Mouse (Mus musculus): ENCODE measurements at regions not wholly inside any gene's neighbourhood (a gene's known extent, or its start where the extent isn't known, plus 50 kb on each side); places are given as distances from the start of the nearest gene placed in this dataset.

DNA sequence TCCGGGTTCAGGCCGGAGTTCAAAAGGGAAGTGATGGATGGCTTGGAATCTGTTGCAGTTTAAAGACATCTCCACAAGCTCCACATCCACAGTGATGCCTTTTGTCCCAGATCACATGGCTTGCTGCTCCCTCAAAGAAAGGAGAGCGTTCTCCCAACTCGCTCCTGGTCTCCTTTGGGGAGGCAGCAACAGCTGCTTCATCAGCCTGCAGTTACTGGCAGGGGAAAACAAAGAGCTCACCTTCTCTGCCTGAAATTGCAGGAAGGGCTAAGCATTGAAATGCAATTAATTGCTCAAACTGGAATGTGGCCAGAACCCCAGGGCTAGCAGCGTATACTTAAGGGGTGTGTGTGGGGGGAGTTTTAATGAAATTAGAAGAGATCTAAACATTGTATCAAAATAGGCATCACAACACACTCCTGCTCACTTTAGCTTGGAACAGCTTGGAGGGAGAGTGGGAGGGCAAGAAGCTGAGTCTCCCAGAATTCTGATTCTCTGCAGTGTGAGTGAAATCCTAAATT lies 126.3 kb upstream of the Lrig3 start:
- no peak for ATAC-seq (ENCODE audit: insufficient number of reproducible peaks, insufficient read depth, low FRiP score, low TSS enrichment, low read depth)
- Histone ChIP-seq H3K4me3 (no peak overlapping the region), H3K36me3 (no peaks in the 10 kb centered on the region), H3K4me1 (peaks cover 29% of the 10 kb centered on the region), H3K4me2 (no peak overlapping the region), H3K9me3 (no peaks in the 10 kb centered on the region), H3K9ac (0 out of 2 replicates have a peak overlapping the region, but pooled peaks have one; percentile 6), H3K27me3 (no peaks in the 10 kb centered on the region), H3K27ac (peak overlapping the region; percentile 29; the same call in 1 of the 2 replicates)
- 22% methylated on average over 5 of the region's 5 CpGs for WGBS

DNA sequence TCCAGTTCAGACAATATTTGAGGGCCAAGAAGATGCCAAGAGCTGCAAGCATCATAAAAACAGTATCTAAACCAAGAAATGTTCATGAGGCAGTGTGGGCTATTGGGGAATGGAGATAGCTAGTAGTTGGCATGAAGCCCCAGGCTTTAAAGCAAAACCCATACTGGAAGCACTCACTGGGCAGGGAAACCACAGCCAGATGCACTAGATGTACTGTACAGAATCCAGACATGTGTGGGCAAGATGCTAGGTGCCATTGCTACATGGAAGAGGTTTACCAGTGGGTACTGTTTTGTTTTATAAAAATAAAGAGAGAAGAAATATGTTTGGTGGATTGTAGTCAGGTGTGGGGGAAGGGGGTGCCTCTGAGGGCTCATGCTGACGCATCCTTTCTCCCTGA lies 125.6 kb upstream of the Lrig3 start:
- no peaks in the 10 kb centered on the region for H3K27me3 ChIP-seq
- H3K36me3 ChIP-seq: no peaks in the 10 kb centered on the region
- H3K27ac ChIP-seq: peak overlapping the region; percentile 29; the same call in 1 of the 2 replicates
- no peak for ATAC-seq (ENCODE audit: insufficient number of reproducible peaks, insufficient read depth, low FRiP score, low TSS enrichment, low read depth)
- H3K4me2 ChIP-seq: no peak overlapping the region
- H3K9ac ChIP-seq: no peak overlapping the region
- peaks cover 36% of the 10 kb centered on the region for H3K4me1 ChIP-seq
- H3K4me3 ChIP-seq: no peak overlapping the region
- 64% methylated on average over 1 of the region's 1 CpGs for WGBS
- H3K9me3 ChIP-seq: no peaks in the 10 kb centered on the region

DNA sequence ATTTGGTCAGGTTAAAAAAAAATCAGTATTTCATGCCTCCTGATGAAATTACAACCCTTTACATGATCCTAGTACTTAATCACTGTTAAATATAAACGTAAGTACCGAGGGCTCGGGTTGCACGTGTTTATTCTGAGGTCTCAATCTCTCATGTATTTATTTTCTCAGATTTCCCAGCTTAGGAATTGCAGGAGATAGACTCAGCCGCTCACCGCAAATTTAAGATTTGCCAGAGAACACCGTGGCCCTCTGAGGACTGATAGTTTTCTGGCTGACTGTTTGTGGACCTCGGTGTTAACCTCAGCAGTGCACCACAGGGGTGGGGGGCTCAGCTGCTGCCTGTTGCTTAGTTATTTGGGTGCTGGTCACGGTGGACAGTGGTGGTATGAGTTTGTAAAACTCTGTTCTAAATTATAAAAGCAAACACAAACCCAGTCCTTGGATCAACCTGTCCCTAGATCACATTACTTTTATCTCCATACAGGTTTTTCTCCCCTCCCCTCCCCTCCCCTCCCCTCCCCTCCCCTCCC lies 121.6 kb upstream of the Lrig3 start:
- no peaks in the 10 kb centered on the region for H3K9me3 ChIP-seq
- H3K36me3 ChIP-seq: no peaks in the 10 kb centered on the region
- no peak overlapping the region for H3K9ac ChIP-seq
- 21% methylated on average over 9 of the region's 9 CpGs for WGBS
- peaks cover 26% of the 10 kb centered on the region for H3K4me1 ChIP-seq
- H3K27ac ChIP-seq: no peak overlapping the region
- no peaks in the 10 kb centered on the region for H3K27me3 ChIP-seq
- no peak overlapping the region for H3K4me3 ChIP-seq
- no peak for ATAC-seq (ENCODE audit: insufficient number of reproducible peaks, insufficient read depth, low FRiP score, low TSS enrichment, low read depth)
- no peak overlapping the region for H3K4me2 ChIP-seq

DNA sequence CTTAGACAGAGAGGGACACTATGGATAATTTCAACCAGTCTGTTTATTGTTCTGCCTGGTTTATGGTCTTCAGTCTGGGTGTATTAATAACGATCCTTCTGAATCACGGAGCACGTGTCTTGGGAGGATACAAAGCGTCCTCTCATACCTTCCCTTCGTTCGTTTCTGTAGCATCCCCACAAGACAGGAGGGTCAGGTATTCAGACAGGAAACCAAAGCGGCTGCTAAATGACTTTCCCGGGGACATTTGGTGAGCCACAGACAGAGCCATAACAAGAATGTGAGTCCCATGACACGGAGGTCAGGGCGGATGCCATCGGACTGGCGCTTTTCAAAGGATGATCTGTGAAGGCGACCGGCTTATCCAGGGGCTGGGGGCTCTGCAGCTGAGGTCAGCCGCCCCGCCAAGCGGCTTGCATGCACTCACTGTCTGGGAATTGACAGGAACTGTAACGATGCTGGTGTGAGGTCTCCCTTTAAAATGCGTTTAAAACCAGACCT lies 120.9 kb upstream of the Lrig3 start:
- peak overlapping the region; percentile 51 for H3K4me2 ChIP-seq
- WGBS: 4% methylated on average over 19 of the region's 19 CpGs
- H3K36me3 ChIP-seq: no peaks in the 10 kb centered on the region
- H3K4me3 ChIP-seq: peak overlapping the region; percentile 19
- no peak overlapping the region for H3K27ac ChIP-seq
- ATAC-seq (ENCODE audit: insufficient number of reproducible peaks, insufficient read depth, low FRiP score, low TSS enrichment, low read depth): peak; percentile 43; the same call in 1 of the 2 replicates
- 0 out of 2 replicates have a peak overlapping the region, but pooled peaks have one; percentile 22 for H3K9ac ChIP-seq
- peaks cover 20% of the 10 kb centered on the region for H3K4me1 ChIP-seq
- no peaks in the 10 kb centered on the region for H3K27me3 ChIP-seq
- no peaks in the 10 kb centered on the region for H3K9me3 ChIP-seq

DNA sequence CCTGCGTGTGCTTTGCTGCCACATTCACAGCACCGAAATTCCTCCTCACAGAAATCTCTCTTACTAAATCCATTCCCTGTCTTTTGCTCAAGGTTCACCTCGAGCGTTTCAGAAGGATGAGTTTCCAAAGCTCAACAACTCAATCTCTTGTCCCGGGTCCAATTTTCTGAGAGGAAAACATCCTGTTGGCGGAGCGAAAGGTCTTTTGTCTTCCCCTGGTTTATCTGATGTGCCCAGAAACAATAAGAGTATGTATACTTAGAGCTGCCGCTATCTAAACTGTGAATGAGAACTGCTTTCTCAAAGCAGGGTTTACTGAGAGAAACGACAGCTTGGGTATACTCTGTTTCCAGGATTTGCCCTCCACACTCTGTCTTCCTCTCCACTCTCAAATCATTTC lies 115.6 kb upstream of the Lrig3 start:
- H3K9me3 ChIP-seq: no peaks in the 10 kb centered on the region
- no peak overlapping the region for H3K27ac ChIP-seq
- no peak for ATAC-seq (ENCODE audit: insufficient number of reproducible peaks, insufficient read depth, low FRiP score, low TSS enrichment, low read depth)
- no peak overlapping the region for H3K4me3 ChIP-seq
- H3K4me2 ChIP-seq: no peak overlapping the region
- 57% methylated on average over 9 of the region's 9 CpGs for WGBS
- H3K9ac ChIP-seq: no peak overlapping the region
- H3K36me3 ChIP-seq: no peaks in the 10 kb centered on the region
- no peaks in the 10 kb centered on the region for H3K27me3 ChIP-seq
- peaks cover 2% of the 10 kb centered on the region for H3K4me1 ChIP-seq

DNA sequence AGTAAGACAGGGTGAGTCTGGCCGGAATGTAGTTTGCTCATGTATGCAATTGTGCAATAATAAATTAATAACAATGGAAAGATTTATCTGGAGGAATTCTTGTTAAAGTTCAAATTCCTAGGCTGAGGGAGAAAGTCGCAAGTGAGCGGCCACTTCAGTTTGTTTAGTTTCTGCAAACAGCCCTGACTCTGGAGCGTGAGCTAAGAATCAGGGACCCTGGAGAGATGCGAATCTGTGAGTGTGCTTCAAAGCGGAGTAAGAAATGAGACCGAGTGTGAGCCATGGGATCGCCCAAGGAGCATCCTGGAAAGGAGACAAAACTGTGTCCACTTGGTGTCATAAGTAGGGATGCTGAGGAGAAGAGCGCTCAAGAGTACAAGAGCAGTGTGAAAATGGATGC lies 104.2 kb upstream of the Lrig3 start:
- ATAC-seq (ENCODE audit: insufficient number of reproducible peaks, insufficient read depth, low FRiP score, low TSS enrichment, low read depth): no peak

DNA sequence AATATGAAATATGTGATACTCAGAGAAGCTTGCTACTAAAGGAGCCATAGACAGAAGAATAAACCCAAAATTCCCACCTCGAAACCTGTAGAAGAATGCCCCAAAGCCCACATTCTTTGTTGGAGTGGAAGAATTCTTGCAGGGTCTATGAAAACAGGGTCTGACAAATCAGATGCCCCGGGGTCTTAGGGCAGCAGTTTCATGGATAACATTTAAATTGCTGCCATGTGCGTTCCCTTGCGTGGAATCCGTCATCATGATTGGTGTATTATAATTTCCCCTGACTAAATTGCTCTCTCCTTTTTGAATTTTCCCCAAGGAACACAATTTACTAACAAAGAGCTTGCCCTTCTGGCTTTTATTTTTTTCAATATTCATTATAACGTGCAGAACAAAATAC lies 99.6 kb upstream of the Lrig3 start:
- H3K9ac ChIP-seq: no peak overlapping the region
- H3K4me1 ChIP-seq: peaks cover 8% of the 10 kb centered on the region
- no peak for ATAC-seq (ENCODE audit: insufficient number of reproducible peaks, insufficient read depth, low FRiP score, low TSS enrichment, low read depth)
- H3K36me3 ChIP-seq: no peaks in the 10 kb centered on the region
- H3K9me3 ChIP-seq: no peaks in the 10 kb centered on the region
- WGBS: 23% methylated on average over 6 of the region's 6 CpGs
- H3K4me3 ChIP-seq: no peak overlapping the region
- no peak overlapping the region for H3K4me2 ChIP-seq
- no peaks in the 10 kb centered on the region for H3K27me3 ChIP-seq
- no peak overlapping the region for H3K27ac ChIP-seq

More for the DNA sequence above, 104.2 kb upstream of the Lrig3 start:
- H3K27me3 ChIP-seq: no peaks in the 10 kb centered on the region
- no peak overlapping the region for H3K4me3 ChIP-seq
- H3K4me2 ChIP-seq: no peak overlapping the region
- H3K9ac ChIP-seq: no peak overlapping the region
- peaks cover 8% of the 10 kb centered on the region for H3K4me1 ChIP-seq
- no peaks in the 10 kb centered on the region for H3K9me3 ChIP-seq
- H3K36me3 ChIP-seq: no peaks in the 10 kb centered on the region
- 90% methylated on average over 9 of the region's 9 CpGs for WGBS
- H3K27ac ChIP-seq: no peak overlapping the region

DNA sequence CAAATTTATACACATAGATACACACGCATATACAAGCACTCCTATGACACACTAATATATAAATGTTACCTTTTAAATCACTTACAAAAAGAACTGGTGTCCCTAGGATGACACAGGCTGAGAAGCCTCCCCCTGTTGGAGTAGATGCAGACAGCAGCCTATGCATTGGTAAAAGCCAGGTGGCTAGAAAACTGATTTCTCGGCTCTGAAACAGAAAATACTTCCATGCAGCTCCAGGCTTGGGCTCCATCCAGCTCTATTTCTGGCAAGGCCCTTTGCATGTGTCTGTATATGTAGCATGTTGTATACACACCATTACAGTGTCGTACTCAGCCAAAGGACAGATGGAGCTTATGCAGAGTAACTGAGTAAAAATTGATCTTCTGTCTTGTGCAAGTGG lies 81.4 kb upstream of the Lrig3 start:
- no peak for ATAC-seq (ENCODE audit: insufficient number of reproducible peaks, insufficient read depth, low FRiP score, low TSS enrichment, low read depth)

DNA sequence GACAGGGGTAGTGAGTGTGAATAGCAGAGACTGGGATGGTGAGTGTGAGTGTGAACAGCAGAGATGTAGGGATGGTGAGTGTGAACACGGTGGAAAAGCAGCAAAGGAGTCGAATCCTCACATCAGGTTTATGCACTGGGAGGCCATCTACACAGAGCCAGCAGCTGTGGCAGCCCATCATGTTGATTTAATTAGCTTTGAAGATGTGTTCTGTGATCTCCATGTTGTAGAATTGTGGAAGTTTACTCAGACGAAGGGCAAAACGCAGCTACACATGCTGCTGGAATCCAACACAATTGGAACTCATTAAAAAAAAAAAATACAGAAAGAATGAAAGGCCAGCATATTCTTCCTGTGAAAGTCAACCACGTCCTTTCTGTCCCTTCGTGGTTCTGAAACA lies 80.2 kb upstream of the Lrig3 start:
- Histone ChIP-seq H3K4me1 (0 out of 2 replicates have a peak, but pooled peaks cover 3% of the 10 kb centered on the region), H3K27ac (peak overlapping the region; percentile 69), H3K4me3 (no peak overlapping the region), H3K9me3 (no peaks in the 10 kb centered on the region), H3K36me3 (no peaks in the 10 kb centered on the region), H3K9ac (no peak overlapping the region), H3K4me2 (no peak overlapping the region), H3K27me3 (no peaks in the 10 kb centered on the region)
- no peak for ATAC-seq (ENCODE audit: insufficient number of reproducible peaks, insufficient read depth, low FRiP score, low TSS enrichment, low read depth)
- 14% methylated on average over 6 of the region's 6 CpGs for WGBS

More for the DNA sequence above, 81.4 kb upstream of the Lrig3 start:
- WGBS: 70% methylated on average over 3 of the region's 3 CpGs
- H3K27me3 ChIP-seq: no peaks in the 10 kb centered on the region
- no peak overlapping the region for H3K4me3 ChIP-seq
- peaks cover 7% of the 10 kb centered on the region for H3K4me1 ChIP-seq
- no peak overlapping the region for H3K27ac ChIP-seq
- H3K4me2 ChIP-seq: no peak overlapping the region
- no peaks in the 10 kb centered on the region for H3K9me3 ChIP-seq
- H3K36me3 ChIP-seq: no peaks in the 10 kb centered on the region
- no peak overlapping the region for H3K9ac ChIP-seq

DNA sequence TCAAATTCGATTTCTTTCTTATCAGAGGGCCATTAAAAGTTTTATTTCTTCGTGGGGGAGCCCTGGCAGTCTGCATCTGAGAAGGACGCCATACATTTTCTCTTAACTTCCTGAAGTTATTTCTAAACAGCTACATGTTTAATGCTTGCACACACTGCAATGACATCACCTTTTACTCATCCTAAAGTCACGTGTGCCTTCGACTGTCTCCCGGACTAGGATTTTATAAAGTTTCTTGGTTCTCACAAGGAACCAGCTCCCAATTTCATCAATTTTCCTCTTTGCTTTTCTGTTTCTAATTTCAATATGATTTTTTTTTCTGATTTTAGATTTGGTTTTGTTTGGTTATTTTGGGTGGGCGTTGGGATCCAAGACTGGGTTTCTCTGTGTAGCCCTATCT lies 73.8 kb upstream of the Lrig3 start:
- Histone ChIP-seq H3K9ac (no peak overlapping the region), H3K4me1 (peaks cover 6% of the 10 kb centered on the region; the same call in 1 of the 2 replicates), H3K27me3 (no peaks in the 10 kb centered on the region), H3K36me3 (no peaks in the 10 kb centered on the region), H3K9me3 (no peaks in the 10 kb centered on the region), H3K4me2 (no peak overlapping the region), H3K4me3 (no peak overlapping the region), H3K27ac (no peak overlapping the region)
- no peak for ATAC-seq (ENCODE audit: insufficient number of reproducible peaks, insufficient read depth, low FRiP score, low TSS enrichment, low read depth)
- WGBS: 82% methylated on average over 7 of the region's 7 CpGs

DNA sequence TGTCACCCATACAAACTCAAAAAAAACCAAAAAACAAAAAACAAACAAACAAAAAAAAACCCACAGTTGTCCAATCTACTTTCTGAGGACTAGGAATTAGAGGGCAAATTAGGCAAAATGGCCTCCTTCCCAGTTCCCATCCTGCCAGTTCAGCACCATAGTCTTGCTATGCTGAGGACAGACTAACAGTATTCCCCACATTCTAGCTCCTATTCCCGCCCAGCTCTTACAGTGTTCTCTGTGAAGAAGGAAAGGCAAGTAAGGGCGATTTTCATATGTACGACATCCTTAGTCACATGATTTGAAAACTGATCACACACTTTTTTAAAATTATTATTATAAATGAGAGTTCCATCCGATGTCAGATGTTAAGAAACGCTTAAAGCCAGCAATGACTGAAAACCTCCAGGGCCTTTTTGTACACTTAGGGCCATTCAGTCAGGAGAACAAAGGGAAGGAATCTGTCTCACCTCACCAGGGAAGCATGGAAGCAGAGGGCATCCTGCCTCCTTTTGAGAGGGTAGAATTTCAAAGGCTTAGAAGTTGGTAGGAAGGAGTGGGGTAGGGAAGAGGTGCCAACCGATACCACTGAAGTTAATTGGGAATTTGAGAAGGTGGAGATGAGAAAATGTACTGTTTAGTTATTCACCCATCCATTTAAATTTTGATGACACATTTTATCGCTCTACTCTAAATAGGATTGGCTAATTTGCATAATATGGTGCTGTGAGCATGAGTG lies 70.1 kb upstream of the Lrig3 start:
- no peaks in the 10 kb centered on the region for H3K36me3 ChIP-seq
- H3K4me3 ChIP-seq: no peak overlapping the region
- H3K9ac ChIP-seq: no peak overlapping the region
- no peak overlapping the region for H3K27ac ChIP-seq
- ATAC-seq (ENCODE audit: insufficient number of reproducible peaks, insufficient read depth, low FRiP score, low TSS enrichment, low read depth): no peak
- WGBS: 54% methylated on average over 7 of the region's 7 CpGs
- peaks cover 6% of the 10 kb centered on the region; the same call in 1 of the 2 replicates for H3K4me1 ChIP-seq
- H3K9me3 ChIP-seq: no peaks in the 10 kb centered on the region
- no peak overlapping the region for H3K4me2 ChIP-seq
- H3K27me3 ChIP-seq: no peaks in the 10 kb centered on the region

DNA sequence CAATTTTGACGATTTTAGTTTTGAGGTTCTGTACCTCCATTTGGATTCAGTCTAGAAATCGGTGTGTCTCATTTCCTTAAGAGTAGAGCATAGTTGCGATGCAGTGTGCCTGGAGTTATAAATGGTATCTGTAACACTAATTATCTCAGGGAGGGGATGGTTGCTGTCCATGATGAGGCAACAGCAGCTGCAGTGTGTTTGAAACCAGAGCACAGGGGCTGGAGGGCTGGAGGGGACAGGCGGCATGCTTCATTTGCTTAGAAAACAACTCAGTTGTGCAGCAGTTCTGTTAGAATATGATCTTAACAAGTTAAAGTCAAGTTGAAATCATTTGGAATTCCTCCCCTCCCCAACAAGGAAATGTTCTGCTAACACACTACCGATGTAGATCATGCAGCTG lies 69.3 kb upstream of the Lrig3 start:
- WGBS: 39% methylated on average over 5 of the region's 5 CpGs
- Histone ChIP-seq H3K9me3 (no peaks in the 10 kb centered on the region), H3K9ac (no peak overlapping the region), H3K27me3 (no peaks in the 10 kb centered on the region), H3K4me1 (peaks cover 6% of the 10 kb centered on the region; the same call in 1 of the 2 replicates), H3K27ac (no peak overlapping the region), H3K4me2 (no peak overlapping the region), H3K4me3 (no peak overlapping the region), H3K36me3 (no peaks in the 10 kb centered on the region)
- no peak for ATAC-seq (ENCODE audit: insufficient number of reproducible peaks, insufficient read depth, low FRiP score, low TSS enrichment, low read depth)
